Mouse (Mus musculus) hindbrain, embryonic 15.5 days (tissue): ENCODE data around the gene Fgd4. TPM values are rescaled to one million over a fixed set of nuclear protein-coding genes. Genes with fewer than 3 reads are reported as not detected.

ENCODE experiments used
- ATAC-seq: fragments of 200-750 bp; cut with Nextera tagmentation; 2 replicates; pipeline ENCODE4 v1.8.0; 2017; ENCODE audit warnings: low read depth, moderate number of reproducible peaks, moderate TSS enrichment; ENCODE audit not compliant: low FRiP score
- H3K27ac ChIP-seq: fragments of 300-500 bp; sonication (generic); replicated peaks from 2 replicates; pipeline ENCODE4 v1.5.1; 2015; ENCODE audit warnings: mild to moderate bottlenecking, inconsistent platforms
- H3K27me3 ChIP-seq: fragments of 300-500 bp; sonication (generic); 2 replicates; pipeline ENCODE4 v1.6.1; 2015; ENCODE audit warnings: control low read depth, inconsistent platforms
- H3K36me3 ChIP-seq: fragments of 300-500 bp; sonication (generic); 2 replicates; pipeline ENCODE4 v1.6.1; 2015; ENCODE audit warnings: control low read depth, inconsistent platforms
- H3K4me1 ChIP-seq: fragments of 300-500 bp; sonication (generic); replicated peaks from 2 replicates; pipeline ENCODE4 v1.6.1; 2015; ENCODE audit warnings: control low read depth, inconsistent platforms
- H3K4me2 ChIP-seq: fragments of 300-500 bp; sonication (generic); 2 replicates; pipeline ENCODE4 v1.6.1; 2015; ENCODE audit warnings: moderate library complexity, mild to moderate bottlenecking, inconsistent platforms
- H3K4me3 ChIP-seq: fragments of 300-500 bp; sonication (generic); 2 replicates; pipeline ENCODE4 v1.5.1; 2015; ENCODE audit warnings: mild to moderate bottlenecking, inconsistent platforms
- H3K9ac ChIP-seq: fragments of 300-500 bp; sonication (generic); 2 replicates; pipeline ENCODE4 v1.6.1; 2015; ENCODE audit warnings: inconsistent platforms
- H3K9me3 ChIP-seq: fragments of 300-500 bp; sonication (generic); 2 replicates; pipeline ENCODE4 v1.6.1; 2016; ENCODE audit warnings: control low read depth, inconsistent platforms
- WGBS: fragments of 180-500 bp; shearing (Covaris S2); methylation state at CpG from one replicate; pipeline ENCODE4 v1.1.7; 2015; 5-methylcytosine and 5-hydroxymethylcytosine counted together
- polyA plus RNA-seq: library from polyadenylated mRNA; unstranded; fragments of >200 nt; fragmentation: Nextera tagmentation; extraction: Ambion mirVana; gene quantifications from 2 replicates; pipeline ENCODE4 v1.2.1, GENCODE M21; 2015

Fgd4 gene
- 19.3 and 19.9 TPM in 2 replicates for polyA plus RNA-seq

DNA sequence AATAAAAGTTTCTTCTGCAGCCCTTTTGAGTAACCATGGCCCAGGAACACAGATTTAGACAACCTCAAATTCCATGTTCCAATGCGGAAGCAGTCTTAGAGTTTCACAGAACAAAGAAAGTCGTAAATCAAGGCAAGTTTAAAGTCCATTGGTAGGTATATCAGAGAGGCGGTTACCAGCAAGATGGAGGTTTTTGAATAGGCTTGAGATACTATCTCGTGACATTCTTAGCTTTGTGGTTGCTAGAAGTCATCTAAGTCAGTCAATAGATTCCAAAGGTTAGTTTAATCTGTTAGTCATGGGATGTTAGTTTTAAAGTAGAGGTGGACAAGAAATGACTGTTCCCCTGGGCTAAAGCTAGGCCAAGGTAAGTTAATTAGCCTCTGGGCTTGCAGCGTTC lies at the start of gene Fgd4:
Gene Fgd4 (minus strand): TSS at position 89 of the 400 bp plus-strand sequence.
- peak within 1 kb of the TSS; percentile 69 for H3K27ac ChIP-seq
- peaks cover 14% of the 10 kb centered on the region for H3K4me1 ChIP-seq
- H3K4me3 ChIP-seq = peak within 1 kb of the TSS; percentile 91
- no peak; the same call in 1 of the 2 replicates for ATAC-seq
- H3K4me2 ChIP-seq = peak within 1 kb of the TSS; percentile 76
- H3K27me3 ChIP-seq = no peaks in the 10 kb centered on the region
- 44% methylated on average over 5 of the region's 5 CpGs for WGBS
- peak within 1 kb of the TSS; percentile 80 for H3K9ac ChIP-seq
- no peaks in the 10 kb centered on the region for H3K9me3 ChIP-seq
- H3K36me3 ChIP-seq = no peaks in the 10 kb centered on the region

DNA sequence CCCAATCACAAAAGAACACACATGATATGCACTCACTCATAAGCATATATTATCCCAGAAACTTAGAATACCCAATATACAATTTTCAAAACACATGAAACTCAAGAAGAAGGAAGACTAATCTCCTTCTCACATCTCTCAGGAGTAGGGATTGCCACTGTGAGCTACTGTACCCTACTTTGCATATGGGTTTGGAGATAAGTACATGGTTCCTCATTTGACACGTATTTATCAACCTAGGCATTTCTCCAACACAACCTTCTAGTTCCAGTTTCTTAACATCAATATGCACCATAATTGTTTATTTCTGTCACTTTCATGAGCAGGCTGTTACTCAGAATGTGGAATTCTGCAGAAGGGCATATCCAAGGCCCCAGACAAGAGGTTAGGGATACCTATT lies 44.8 kb upstream of the Fgd4 start:
- Histone ChIP-seq H3K4me3 (no peak overlapping the region), H3K36me3 (no peaks in the 10 kb centered on the region), H3K9me3 (no peaks in the 10 kb centered on the region), H3K4me1 (no peaks in the 10 kb centered on the region), H3K27me3 (no peaks in the 10 kb centered on the region), H3K9ac (no peak overlapping the region), H3K27ac (no peak overlapping the region), H3K4me2 (no peak overlapping the region)
- WGBS = 89% methylated on average over 1 of the region's 1 CpGs
- no peak for ATAC-seq

DNA sequence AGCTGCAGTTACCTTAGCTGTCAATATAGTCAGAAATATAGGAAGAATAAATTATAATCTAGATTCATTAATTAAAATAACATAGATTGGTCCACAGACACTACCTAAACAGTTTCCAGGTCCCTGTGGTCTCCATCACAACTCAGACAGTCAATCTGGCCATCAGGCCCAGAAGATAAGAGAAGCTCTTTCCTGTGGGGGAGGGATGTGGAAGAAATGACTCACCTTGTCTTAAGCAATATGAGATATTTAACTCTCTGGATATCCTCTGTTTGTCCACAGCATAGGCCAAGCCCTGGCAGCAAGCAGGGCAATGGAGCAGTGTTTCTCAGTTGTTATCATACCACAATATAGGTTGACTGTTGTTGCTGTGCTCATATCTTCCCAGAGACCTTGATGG lies 33.4 kb upstream of the Fgd4 start:
- no peak for ATAC-seq
- no peak overlapping the region for H3K9ac ChIP-seq
- no peaks in the 10 kb centered on the region for H3K27me3 ChIP-seq

DNA sequence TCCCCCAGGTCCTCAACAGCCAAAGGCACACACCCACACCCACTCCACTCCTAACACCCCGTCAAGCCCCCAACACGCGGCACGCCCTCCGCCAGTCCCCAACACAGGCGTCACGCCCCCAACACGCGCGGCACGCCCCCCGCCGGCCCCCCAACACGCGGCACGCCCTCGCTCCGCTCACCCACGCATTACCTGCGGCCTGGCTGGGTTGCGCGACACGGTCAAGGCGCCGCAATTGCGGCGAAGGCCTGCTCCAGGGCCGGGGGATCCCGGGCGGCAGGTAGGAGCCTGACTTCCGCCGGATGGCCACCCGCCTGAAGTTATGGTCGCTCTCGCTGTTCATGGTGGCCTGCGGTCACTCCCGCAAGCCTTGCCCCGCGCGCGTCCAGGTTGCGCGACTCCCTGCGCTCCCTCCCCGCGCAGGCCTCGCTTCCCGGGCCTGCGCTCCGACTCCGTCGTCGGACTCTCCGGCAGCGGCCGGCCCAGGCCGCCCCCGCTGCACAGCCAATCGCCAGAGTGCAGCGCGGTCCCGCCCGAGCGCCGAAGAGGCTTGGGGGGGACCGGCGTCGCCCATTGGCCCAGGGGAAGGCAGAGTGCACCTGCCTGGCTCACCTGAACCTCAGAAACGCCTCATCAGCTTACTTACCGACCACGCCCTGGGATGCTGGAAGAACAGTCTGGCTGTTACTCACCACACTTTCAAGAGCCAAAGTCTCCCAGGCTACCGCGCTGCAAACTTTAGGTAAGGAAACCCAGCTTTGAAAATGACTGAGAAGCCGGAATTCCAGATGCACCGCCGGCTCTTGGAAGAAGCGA lies 555 bp downstream of the Fgd4 start:
- H3K9ac ChIP-seq = peak overlapping the region; percentile 80
- H3K4me1 ChIP-seq = peaks cover 14% of the 10 kb centered on the region
- peak; percentile 90 for ATAC-seq
- H3K27me3 ChIP-seq = no peaks in the 10 kb centered on the region
- H3K36me3 ChIP-seq = no peaks in the 10 kb centered on the region
- peak overlapping the region; percentile 76 for H3K4me2 ChIP-seq
- H3K27ac ChIP-seq = peak overlapping the region; percentile 69
- H3K9me3 ChIP-seq = no peaks in the 10 kb centered on the region
- WGBS = under 1% methylated on average over 77 of the region's 77 CpGs
- peak overlapping the region; percentile 91 for H3K4me3 ChIP-seq

More for the DNA sequence above, 33.4 kb upstream of the Fgd4 start:
- Histone ChIP-seq H3K4me3 (no peak overlapping the region), H3K4me1 (no peaks in the 10 kb centered on the region), H3K36me3 (no peaks in the 10 kb centered on the region), H3K4me2 (no peak overlapping the region), H3K27ac (no peak overlapping the region), H3K9me3 (peaks cover 11% of the 10 kb centered on the region; the same call in 1 of the 2 replicates)

DNA sequence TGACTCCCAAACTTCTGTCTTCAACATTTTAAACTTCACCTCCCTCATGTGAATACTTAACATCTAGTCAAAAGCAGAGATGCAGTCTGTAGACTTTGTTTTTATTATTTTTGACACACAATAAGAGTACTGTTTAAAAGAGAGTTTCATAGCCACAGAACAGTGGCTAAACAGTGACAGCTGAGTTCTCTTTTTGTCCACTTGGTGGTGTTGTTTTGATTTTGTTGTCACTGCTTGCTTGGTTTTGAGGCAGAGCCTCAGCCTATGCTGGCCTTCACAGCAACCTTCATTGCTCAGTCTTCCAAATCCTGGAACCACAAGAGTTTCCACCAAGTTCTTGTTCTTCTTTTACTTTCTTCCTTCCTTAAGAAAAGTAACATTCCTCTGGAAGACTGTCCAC lies 3.8 kb downstream of the Fgd4 start:
- Histone ChIP-seq H3K4me2 (no peak overlapping the region), H3K4me1 (peaks cover 14% of the 10 kb centered on the region), H3K27ac (no peak overlapping the region), H3K36me3 (no peaks in the 10 kb centered on the region), H3K9me3 (no peaks in the 10 kb centered on the region), H3K4me3 (no peak overlapping the region), H3K27me3 (no peaks in the 10 kb centered on the region), H3K9ac (no peak overlapping the region)
- no peak for ATAC-seq

DNA sequence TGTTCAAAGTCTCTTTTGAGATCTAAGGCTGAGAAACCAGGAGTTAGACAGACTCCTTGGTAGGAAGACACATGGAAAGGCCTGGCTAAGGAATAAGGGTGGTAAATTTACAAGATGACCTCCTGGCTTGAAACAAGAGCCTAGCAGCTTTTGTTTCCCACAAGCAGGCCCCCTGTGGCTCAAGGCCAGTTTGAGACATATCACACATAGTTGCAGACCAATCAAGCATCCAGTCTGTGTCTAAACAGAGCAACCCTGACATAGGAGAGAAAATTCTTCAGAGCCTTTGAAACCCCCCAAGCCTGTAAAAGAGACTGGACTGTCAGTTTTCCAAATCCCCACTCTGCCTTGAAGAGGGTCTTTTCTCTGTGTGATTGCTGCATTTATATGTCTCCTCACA lies 7.7 kb downstream of the Fgd4 start:
- Histone ChIP-seq H3K27me3 (no peaks in the 10 kb centered on the region), H3K9ac (no peak overlapping the region), H3K4me3 (no peak overlapping the region), H3K4me1 (no peaks in the 10 kb centered on the region), H3K36me3 (no peaks in the 10 kb centered on the region), H3K9me3 (no peaks in the 10 kb centered on the region), H3K4me2 (no peak overlapping the region), H3K27ac (no peak overlapping the region)
- ATAC-seq = no peak

GRCm38 (mm10) chr16:16584409-16585032 lies 15.8 kb downstream of the Fgd4 start:
- Histone ChIP-seq H3K4me3 (no peak overlapping the region), H3K9me3 (no peaks in the 10 kb centered on the region), H3K36me3 (no peaks in the 10 kb centered on the region), H3K4me2 (no peak overlapping the region), H3K27me3 (no peaks in the 10 kb centered on the region), H3K9ac (no peak overlapping the region), H3K27ac (no peak overlapping the region), H3K4me1 (no peaks in the 10 kb centered on the region)
- ATAC-seq = peak; percentile 88
- 69% methylated on average over 4 of the region's 4 CpGs for WGBS

GRCm38 (mm10) chr16:16576556-16576955 lies 23.8 kb downstream of the Fgd4 start:
- no peaks in the 10 kb centered on the region for H3K36me3 ChIP-seq
- no peaks in the 10 kb centered on the region for H3K27me3 ChIP-seq
- H3K9ac ChIP-seq = no peak overlapping the region
- no peaks in the 10 kb centered on the region for H3K4me1 ChIP-seq
- H3K4me2 ChIP-seq = no peak overlapping the region
- H3K4me3 ChIP-seq = no peak overlapping the region
- no peak overlapping the region for H3K27ac ChIP-seq
- H3K9me3 ChIP-seq = no peaks in the 10 kb centered on the region
- no peak for ATAC-seq

- no peaks in the 10 kb centered on the region for H3K27me3 ChIP-seq
- H3K36me3 ChIP-seq = no peaks in the 10 kb centered on the region
- H3K9ac ChIP-seq = no peak overlapping the region
- H3K4me1 ChIP-seq = no peaks in the 10 kb centered on the region
- no peak for ATAC-seq
- H3K4me2 ChIP-seq = no peak overlapping the region
- H3K9me3 ChIP-seq = no peaks in the 10 kb centered on the region
- no peak overlapping the region for H3K4me3 ChIP-seq
- no peak overlapping the region for H3K27ac ChIP-seq
These were observed 25.8 kb downstream of the Fgd4 start for GRCm38 (mm10) chr16:16574508-16574907.

DNA sequence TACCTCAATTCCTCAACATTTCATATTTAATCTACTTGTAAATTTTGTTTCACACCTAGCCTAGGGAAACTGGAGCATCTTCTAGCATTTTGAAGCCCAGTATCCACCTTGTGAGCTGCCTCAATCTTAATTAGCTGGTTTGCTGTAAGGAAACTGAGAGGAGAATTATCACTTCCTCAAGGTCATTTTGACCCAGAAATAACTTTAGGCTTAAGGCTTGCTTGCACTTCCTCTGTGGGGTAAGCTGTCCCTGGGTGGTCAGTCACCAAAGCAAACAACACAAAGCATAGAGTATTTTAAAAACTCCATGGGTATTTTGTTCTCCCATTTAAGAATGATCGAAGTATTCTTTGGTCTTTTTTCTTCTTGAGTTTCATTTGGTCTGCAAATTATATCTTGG lies 27.2 kb downstream of the Fgd4 start:
- H3K4me3 ChIP-seq = no peak overlapping the region
- no peak overlapping the region for H3K4me2 ChIP-seq
- H3K9me3 ChIP-seq = no peaks in the 10 kb centered on the region
- no peaks in the 10 kb centered on the region for H3K36me3 ChIP-seq
- no peak for ATAC-seq
- H3K4me1 ChIP-seq = no peaks in the 10 kb centered on the region
- no peak overlapping the region for H3K27ac ChIP-seq
- H3K9ac ChIP-seq = no peak overlapping the region
- WGBS = 98% methylated on average over 1 of the region's 1 CpGs
- H3K27me3 ChIP-seq = no peaks in the 10 kb centered on the region

GRCm38 (mm10) chr16:16571356-16571755 lies 29.0 kb downstream of the Fgd4 start:
- Histone ChIP-seq H3K27ac (no peak overlapping the region), H3K4me2 (no peak overlapping the region), H3K36me3 (no peaks in the 10 kb centered on the region), H3K27me3 (no peaks in the 10 kb centered on the region), H3K4me1 (no peaks in the 10 kb centered on the region), H3K9ac (no peak overlapping the region), H3K9me3 (no peaks in the 10 kb centered on the region), H3K4me3 (no peak overlapping the region)
- no peak for ATAC-seq
- 86% methylated on average over 3 of the region's 3 CpGs for WGBS

DNA sequence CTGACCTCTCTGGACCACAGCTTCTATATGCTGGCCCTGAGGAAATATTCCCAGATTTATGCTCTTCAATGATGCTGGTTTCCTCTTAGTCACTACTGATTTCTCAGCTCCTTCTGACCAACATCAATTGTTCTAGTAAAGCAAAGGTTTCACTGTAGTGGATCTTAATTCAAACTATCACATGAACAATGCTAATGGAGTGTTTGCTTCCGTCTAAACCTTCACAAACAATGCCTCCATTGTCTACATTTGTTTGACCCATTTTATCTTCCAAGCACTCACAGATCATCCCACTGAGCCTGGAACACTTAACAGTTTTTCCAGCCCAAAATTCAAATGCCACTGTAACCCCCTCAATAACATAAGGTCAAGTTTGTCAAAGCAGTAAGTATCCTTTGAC lies 33.6 kb downstream of the Fgd4 start:
- Histone ChIP-seq H3K4me3 (no peak overlapping the region), H3K27ac (no peak overlapping the region), H3K9me3 (no peaks in the 10 kb centered on the region), H3K9ac (no peak overlapping the region), H3K27me3 (no peaks in the 10 kb centered on the region), H3K4me1 (no peaks in the 10 kb centered on the region), H3K36me3 (no peaks in the 10 kb centered on the region), H3K4me2 (no peak overlapping the region)
- WGBS = 33% methylated on average over 1 of the region's 1 CpGs
- no peak for ATAC-seq
